Mouse (Mus musculus) 3134 (cell line): ENCODE results near the gene Map4k4.

Experiments used
- DNase-seq: peaks from one replicate; pipeline ENCODE4 v3.0.0-alpha.2; 2011; ENCODE audit warnings: low spot score; ENCODE audit not compliant: insufficient read length; ENCODE audit errors: extremely low read depth

The Map4k4 gene

GRCm38 (mm10) chr1:40030287-40030975, 129.7 kb downstream of the Map4k4 start:
- DNase-seq = no peak

DNA sequence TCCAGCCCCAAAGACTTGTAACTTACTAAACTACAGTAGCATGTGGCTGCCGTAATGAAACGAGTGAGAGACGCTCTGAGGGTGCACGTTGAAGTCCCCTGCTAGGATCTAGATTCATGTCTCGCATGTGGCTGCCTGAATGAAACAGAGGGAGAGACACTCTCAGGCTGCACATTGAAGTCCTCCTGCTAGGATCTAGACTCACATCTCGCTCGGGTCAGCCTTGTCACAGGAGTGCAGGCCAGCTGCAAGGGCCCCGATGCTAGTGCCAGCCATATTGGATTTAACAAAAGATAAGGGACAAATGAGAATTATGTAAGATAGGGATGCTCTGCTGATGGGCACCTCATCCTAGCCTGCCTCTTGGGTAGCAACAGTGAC, 130.3 kb downstream of the Map4k4 start:
- DNase-seq = no peak

- DNase-seq = no peak
These were observed 130.9 kb downstream of the Map4k4 start for GRCm38 (mm10) chr1:40031626-40032025.

DNA sequence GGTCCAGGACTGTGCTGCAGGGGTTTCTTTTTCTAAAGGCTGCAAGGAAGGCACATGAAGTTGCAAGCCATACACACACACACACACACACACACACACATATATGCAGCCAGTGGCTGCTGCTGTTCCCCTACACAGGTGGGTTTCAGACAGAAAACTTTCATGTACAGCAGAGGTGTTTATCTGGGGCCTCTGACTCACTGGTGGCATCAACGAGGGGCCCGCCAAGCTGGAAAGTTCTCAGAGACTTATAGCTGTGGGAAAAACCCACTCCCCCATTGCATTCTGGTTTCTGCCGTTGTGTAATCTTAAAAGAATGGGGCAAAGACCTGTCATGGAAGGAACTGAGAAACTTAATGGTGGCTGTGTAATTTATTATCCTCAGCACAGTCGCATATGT, 132.6 kb downstream of the Map4k4 start:
- DNase-seq = no peak

- DNase-seq = no peak
These were observed 133.2 kb downstream of the Map4k4 start for GRCm38 (mm10) chr1:40033743-40034420.

DNA sequence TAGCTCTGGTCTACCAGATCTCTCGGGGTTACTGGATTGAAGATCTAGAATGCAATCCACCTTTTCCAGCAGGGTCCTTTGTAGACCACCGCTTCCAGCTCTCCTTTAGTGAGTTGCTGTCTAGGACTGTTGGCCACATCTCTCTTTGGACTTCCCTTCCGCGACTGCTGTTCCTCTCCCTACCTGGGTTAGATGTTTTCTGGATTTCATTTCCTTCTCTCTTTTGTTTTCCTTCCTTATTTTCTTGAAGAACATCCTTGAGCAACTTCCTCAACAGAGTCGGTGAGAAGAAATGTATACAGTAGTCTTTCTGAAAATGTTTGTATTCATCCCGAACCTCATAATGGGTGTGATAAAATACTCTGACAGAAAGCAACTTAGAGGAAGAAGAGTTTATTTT, 137.1 kb downstream of the Map4k4 start:
- no peak for DNase-seq

- DNase-seq = no peak
These were observed 145.0 kb downstream of the Map4k4 start for GRCm38 (mm10) chr1:40045686-40046085.

DNA sequence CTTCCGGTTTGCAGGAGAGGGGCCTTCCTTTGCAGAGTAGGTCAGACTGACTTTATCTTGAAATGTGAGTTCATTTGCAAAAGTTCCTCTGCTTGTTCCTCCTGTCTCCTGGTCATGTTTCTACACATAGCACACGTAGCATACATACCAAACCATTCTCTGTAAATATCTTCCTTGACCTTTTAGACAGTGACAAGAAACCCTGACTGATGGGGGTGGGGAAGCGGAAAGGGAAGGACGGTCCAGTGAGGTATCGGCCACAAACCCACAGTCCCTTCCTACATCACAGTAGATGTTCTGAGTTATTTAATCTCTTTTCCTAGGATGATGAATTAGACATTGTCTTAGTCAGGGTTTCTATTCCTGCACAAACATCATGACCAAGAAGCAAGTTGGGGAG, 145.9 kb downstream of the Map4k4 start:
- no peak for DNase-seq

- no peak for DNase-seq
These were observed 150.4 kb downstream of the Map4k4 start for GRCm38 (mm10) chr1:40051157-40051556.

GRCm38 (mm10) chr1:40052156-40052555, 151.4 kb downstream of the Map4k4 start:
- DNase-seq = no peak

- DNase-seq = no peak
These were observed 152.4 kb downstream of the Map4k4 start for GRCm38 (mm10) chr1:40053071-40053470.

DNA sequence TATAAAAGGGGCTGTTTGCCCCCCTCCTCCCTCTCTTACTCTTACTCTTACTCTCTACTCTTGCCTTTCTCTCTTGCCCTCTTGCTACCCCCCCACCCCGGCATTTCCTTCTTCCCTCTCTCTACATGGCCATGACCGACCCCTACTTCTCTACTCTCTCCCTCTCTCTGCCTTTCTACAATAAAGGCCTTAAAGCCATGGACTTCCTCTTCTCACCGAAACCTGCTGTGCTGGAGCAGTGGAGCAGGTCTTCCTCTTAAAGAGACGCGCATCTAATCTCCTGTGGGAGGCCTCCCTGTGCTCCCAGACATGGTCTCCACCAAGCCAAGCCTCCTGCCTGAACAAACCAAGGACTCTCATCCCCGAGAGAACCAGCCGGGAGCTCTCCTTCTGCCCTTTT, 154.3 kb downstream of the Map4k4 start:
- no peak for DNase-seq

DNA sequence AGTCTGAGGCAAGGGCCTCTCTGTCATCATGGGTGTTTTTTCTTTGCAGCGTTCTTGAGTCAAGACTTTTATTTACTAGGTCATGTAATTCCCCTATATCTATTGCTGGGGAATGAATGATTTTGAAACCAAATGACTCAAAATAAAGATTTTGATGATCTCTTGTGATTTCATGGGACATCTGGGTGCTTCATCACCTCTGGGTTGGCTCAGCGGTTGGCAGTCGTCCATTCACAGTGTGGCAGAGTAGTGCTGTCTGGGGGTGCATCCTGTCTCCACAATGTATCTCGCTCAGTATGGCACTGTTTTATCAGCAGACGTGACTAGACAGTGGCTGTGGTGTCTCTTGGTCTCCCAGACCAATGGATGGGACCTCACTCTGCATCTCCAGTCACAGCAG, 155.2 kb downstream of the Map4k4 start:
- DNase-seq = no peak

DNA sequence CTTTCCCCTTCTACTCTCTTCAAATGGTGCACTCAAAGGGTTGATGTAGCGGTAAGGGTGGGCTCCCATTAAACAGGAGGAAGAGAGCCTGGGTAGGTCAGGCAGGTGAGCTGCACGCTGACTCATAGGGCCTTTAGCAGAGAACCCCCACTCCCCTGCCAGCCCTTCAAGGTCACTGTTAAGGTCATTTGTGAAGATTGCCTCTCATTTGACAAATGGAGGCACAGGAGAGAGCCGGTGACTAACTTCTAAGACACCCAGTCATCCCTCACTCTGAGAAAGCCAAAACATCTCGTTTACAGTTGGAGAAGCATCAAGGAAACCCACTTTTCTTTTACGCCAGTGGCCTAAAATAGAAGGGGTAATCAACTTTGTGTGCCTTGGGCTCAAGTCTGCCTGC, 156.6 kb downstream of the Map4k4 start:
- no peak for DNase-seq

DNA sequence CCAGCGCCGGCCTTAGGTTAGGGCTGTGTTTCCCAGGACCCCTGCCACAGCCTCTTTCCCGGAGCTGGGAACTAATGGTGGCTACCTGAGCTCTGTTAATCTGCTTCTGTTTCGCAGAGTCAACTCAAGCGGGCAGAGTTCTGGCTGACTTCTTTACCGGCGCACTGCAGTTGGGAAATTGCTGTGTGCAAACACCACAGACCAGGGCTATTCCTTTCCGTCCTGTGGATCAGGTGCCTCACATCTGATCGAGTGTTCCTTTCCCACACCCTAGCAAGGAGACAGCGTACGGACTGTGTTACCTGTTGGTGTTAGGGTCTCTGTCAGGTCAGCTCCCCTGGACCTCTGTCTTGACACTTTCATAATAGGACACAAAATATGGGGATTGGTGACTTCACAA, 157.3 kb downstream of the Map4k4 start:
- no peak for DNase-seq

DNA sequence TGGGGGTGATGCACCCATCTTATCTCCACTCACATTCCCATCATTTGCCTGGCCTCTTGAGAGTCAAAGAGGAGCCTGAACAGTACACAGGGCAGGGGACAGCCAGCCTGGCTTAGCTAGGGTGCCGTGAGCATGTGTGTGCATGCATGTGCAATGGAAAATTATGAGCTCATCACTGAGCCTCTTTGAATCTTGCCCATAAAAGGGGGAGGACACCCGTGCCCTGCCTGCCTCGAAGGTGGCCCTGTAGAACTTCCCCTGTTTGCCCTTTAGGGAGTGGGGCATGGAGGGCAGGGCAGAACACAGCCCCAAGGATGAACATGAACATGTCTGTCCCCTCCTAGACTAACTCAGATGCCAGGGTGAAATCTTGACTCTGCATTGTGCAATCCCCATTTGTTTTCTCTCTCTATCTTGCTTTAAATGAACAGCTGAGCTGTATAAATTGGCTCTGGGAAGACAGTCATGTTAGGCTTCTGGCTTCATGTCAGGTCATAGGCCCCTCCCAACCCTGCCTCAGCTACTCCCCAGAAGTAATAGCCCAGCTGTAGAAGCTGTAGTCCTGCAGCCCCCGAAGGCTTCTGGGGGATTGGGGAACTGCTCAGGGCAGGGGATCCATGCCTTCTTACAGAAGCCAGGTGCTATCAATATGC, 158.5 kb downstream of the Map4k4 start:
- no peak for DNase-seq

DNA sequence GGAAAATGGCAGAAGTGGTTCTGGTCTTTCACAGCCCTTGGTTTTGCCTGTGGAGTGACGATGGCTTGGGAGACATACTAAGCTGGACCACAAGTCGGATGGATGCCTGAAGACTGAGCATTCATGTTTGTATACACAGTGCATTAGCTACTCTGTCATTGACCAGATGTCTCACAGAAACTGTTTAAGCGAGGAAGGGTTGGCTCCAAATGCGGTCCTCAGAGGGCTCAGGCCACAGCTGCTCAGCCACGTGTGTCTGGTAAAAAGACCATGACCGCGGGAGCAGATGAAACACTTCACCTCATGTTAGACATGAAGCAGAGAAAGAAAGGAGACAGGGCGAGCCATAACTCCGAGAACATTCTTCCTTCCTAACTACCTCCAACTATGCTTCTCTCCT, 160.6 kb downstream of the Map4k4 start:
- no peak for DNase-seq

GRCm38 (mm10) chr1:40063409-40063808, 162.7 kb downstream of the Map4k4 start:
- DNase-seq = no peak

GRCm38 (mm10) chr1:40064508-40064907, 163.8 kb downstream of the Map4k4 start:
- no peak for DNase-seq

DNA sequence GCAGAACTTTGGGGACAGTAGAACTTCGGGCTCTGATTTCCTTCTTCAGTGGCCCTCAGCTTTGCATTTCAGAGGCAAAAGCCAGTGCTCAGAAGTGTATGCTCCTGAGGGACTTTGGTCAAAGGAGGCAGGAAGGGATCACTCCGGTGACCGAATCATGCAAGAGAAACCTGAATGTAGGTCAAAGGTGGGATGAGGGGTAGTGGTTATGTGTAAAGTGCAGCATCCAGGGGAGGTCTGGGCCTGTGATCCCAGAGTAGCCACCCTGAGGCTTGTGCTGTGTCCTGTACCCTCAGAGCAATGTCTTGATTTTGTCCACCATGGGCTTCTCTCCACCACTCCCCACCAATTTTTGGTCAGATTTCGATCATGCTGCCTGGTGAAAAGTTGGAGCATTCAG, 171.8 kb downstream of the Map4k4 start:
- DNase-seq = no peak

DNA sequence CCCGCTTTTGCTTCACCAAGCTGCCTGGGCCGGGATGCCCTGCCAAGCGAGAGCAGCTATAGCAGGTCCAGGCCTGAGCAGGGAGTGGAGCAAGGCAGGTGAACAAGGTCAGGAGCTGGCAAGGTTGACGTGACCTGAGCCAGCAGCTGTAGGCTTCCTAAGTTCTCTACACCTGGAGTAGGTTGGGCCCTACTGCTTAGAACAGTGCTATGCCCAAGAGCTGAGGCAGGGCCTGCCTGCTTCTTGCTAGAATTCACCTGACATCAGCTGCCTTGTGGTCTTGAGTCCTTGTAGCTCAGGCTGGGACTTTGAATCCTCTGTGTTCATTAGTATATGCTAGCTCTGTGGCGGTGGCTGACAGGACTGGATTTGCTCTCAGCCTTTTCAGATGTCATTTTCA, 173.1 kb downstream of the Map4k4 start, which contains the start of gene Il1r2:
Il1r2 (plus strand) TSS at position 301 of the 400 bp plus-strand sequence.
- DNase-seq = no peak
